Mouse (Mus musculus) right cerebral cortex, postnatal 10 days (tissue): ENCODE data around the gene Mrpl34.
A peak's percentile ranks its signal among the peaks of the same experiment; 100 is the strongest.

ENCODE experiments used
- DNase-seq, 2 experiments: peaks; one replicate each; pipeline ENCODE4 v3.0.0; 2021; ENCODE audit warnings: low spot score in 2 of 2

Mrpl34 gene

DNA sequence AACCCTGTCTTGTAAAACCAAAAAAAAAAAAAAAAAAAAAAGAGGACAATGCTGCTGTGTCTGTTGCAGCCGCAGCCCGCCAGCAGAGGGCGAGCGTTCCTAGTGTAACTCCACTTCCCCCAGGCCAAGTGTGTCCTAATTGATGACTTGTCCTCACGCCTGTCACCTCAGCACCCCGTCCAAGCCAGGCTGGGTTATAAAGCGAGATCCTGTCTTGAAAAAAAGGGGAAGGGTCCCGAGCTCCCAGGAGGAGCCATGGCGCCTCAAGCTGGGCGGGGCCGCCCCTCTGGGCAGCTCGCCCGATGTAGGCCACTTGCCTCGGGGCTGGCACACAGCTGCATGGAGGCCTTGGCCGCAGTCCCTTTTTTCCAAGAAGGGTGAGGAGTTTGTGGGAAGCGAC, 30.3 kb downstream of the Mrpl34 start:
- peak; percentile 84 to 86 for DNase-seq

GRCm38 (mm10) chr8:71495811-71496210, 31.1 kb downstream of the Mrpl34 start:
- DNase-seq = peak in 1 of 2 experiments; percentile 24

GRCm38 (mm10) chr8:71496481-71496880, 31.7 kb downstream of the Mrpl34 start:
- DNase-seq = peak in 1 of 2 experiments; percentile 74

- no peak for DNase-seq
Measured at GRCm38 (mm10) chr8:71497077-71497645, 32.4 kb downstream of the Mrpl34 start.

DNA sequence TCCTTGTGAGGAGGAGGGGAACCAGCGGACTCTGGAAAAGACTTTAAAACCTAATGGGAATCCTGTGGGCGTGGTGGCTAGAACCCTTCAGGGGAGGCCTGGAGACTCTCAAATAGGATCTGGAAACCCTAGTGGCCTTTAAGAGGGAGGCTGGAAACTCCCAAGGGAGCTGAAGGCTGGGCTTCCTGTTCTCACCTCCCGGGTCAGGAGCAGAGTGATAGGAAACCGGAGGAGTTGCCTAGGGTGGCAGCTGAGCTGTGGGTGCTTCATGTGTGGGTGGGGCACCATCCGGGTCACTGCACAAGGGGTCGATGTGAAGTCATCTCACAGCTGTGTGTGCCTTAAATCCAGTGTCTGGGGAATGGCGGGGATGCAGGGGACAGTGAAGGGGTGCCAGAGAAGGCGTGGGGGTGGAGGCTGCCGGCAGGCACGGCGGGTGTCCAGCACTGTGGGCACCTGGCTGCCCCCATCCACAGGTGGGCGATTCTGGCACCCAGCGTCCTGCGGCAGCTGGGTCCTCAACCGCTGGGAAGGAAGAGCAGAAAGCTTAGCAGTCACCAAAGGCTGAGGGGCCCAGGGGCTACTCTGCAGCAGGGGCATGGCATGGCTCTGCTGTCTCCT, 33.2 kb downstream of the Mrpl34 start:
- peak in 1 of 2 experiments; percentile 23 for DNase-seq

DNA sequence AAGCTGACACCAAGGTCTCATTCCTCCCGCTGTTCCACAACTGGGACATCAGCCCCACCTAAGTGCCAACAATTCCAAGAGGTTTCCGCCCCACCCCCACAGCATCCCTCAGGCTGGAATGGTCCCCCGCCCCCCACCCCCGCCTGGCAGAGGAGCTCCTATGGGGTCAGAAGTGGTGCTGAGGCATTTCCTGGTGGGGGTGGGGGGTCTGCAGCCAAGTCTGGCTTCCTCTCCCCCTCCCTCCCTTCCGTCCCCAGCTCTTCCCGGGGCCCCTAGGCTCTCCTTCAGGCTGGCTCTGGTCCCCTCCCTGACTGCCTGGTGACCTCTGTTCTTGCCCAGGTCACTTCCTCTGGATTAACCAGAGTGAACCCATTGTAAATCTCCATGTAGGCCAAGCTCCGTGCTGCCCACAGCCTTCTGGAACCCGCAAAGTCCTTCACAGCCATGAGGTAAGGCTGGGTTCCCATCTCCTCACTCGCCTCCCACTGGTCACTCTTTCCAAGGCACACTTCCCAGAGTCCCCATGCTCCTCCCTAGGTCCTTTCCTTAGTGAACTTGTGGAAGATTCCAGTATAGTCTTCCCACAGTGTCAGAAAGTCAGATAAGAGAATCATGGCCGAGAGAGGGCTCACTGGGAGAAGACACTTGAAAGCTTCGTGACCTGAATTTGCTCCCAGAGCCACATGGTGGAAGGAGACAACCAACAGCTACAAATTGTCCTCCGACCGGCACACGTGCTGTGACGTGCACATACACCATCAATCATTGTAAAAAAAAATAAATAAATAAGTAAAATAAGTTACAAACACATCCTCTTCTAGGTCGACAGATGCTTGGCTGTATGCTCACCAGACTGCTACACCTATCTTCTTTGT, 34.3 kb downstream of the Mrpl34 start:
- peak in 1 of 2 experiments; percentile 16 for DNase-seq

DNA sequence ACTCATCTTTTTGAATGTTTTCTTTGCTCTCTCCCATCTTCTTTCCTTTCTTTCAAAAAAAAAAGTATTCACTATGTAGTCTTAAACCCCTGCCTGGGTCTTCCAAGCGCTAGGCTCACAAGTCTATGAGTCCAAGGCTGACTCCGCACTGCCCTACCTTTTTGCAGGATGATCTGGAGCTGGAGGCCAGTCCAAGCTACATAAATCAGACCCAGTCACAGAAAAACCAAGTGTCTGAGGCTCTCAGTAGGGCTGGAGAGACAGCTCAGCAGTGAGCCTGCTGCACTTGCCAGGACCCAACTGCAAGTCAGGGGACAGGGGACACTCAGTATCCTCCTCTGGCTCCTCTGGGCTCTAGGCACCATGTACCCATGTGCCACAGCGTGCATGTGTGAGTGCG, 39.6 kb downstream of the Mrpl34 start:
- DNase-seq = no peak

DNA sequence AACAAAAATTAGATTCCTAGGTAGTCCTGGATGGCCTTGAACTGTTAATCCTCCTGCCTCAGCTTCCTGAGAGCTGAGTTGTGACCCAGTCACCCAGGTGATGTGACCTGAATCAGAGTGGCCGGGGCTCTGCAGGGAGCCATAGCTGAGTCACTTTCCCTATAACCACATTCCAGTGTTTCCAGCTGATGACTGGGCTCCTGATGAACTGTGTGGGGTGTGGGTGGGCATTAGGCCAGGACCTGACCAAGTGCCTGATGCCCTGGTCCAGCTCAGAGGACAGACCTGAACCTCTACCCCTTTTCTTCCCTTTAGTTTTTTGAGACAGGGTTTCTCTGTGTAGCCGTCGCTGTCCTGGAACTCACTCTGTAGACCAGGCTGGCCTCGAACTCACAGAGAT, 40.6 kb downstream of the Mrpl34 start:
- DNase-seq = no peak

DNA sequence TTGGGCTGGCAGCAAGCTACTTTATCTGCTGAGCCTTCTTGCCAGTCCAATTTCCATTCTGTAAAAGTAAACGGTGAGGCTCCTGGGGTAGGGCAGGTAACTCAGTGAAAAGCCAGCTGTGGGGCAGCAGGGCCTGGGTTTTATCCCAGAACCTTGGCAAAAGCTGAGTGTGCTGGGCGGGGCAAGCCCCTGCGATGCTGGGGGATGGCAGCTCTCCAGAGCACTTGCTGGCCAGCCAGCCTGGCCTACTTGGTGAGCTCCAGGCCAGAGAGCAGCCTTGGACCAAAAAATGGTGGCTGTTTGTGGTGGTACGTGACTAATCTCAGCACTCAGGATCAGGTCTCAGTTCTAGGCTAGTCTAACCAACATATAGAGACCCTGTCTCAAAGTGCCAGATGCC, 41.2 kb downstream of the Mrpl34 start:
- peak in 1 of 2 experiments; percentile 47 for DNase-seq

GRCm38 (mm10) chr8:71507589-71508104, 42.9 kb downstream of the Mrpl34 start:
- DNase-seq = peak; percentile 92

GRCm38 (mm10) chr8:71509316-71509715, 44.6 kb downstream of the Mrpl34 start:
- no peak for DNase-seq

DNA sequence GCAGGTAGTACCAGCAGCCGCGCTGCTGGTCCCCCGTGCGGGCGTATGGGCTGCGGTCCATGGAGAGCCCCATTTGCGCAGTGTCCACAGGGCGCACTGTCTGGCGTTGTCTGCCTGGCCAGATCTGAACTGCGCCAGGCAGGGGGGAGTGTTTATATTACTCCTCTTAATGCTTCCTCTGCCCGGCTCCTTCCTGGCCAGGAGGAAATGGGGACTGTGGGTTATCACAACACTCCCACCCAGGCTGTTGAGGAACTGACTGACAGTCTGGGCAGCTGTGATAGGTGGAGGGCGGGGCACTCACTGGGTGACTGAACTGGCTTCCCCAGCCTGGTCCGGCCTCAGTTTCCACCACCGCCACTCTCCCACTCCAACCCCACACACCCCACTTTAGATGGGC, 46.9 kb downstream of the Mrpl34 start, which contains the start of gene Plvap:
TSS of gene Plvap (minus strand) at position 109 of the 400 bp plus-strand sequence.
- no peak for DNase-seq

- no peak for DNase-seq
Measured at GRCm38 (mm10) chr8:71513018-71513754, 48.4 kb downstream of the Mrpl34 start.

DNA sequence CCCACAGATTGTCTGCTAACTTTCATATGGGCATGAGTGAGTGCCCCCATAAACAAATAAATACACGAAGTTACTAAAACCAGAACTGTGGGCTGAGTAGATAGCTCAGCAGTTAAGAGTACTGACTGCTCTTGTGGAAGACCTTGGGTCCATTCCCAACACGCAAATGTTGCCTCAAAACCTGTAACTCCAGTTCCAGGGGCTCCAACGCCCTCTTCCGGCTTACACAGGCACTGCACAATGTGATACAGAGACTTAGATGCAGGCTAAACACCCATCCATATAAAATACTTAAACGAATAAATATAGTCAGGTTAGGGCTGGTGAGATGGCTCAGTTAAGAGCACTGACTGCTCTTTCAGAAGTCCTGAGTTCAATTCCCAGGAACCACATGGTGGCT, 50.3 kb downstream of the Mrpl34 start:
- no peak for DNase-seq
